Mouse (Mus musculus): ENCODE results near the gene Prokr2.

- no peak for TF ChIP-seq GATA1 (IDR thresholded peaks at IDR 0.05; ENCODE audit: borderline replicate concordance, low read length)
- TF ChIP-seq FLI1 (IDR thresholded peaks at IDR 0.05; ENCODE audit: low read length): no peak
Observed at GRCm38 (mm10) chr2:132382308-132382707, 2.9 kb downstream of the Prokr2 start.

Measured in megakaryocyte, embryonic 14.5 days (primary cell).